ENCODE assay signal across 12 mouse cellular contexts in the genomic region with DNA sequence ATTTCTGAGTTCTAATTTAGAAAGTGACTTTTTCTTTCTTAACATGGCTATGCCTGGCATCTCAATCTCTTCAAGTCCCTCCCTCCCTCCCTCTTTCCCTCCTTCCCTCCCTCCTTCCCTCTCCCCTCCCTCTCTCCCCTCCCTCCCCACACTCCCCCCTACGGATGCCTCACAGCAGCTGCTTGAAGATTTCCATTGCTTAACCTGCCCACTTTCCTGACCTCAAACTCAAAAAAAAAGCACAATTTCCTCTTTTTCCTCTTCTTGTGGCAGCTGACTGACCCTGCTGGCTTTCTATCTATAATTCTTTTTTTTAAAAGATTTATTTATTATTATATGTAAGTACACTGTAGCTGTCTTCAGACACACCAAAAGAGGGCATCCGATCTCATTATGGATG.
"Had no signal": no experiment of that assay in that cellular context is flagged by ENCODE, and none has a peak within 500 bp of the region (broad histone marks: within the 10 kb centered on the region; RNA-seq: fewer than 3 reads in every experiment).

No protein-coding gene starts in this region.

- H3K27ac ChIP-seq: kidney, embryonic 15.5 days; limb, embryonic 13.5 days; liver, embryonic 14.5 days; midbrain, embryonic 13.5 days; neural tube, embryonic 13.5 days had no signal

- H3K4me3 ChIP-seq: kidney, embryonic 15.5 days; limb, embryonic 13.5 days; midbrain, embryonic 13.5 days; neural tube, embryonic 13.5 days had no signal

- H3K4me1 ChIP-seq: midbrain, embryonic 13.5 days; neural tube, embryonic 13.5 days had no signal

- DNase-seq: kidney, postnatal 14 days; left cerebral cortex, postnatal 4 days; lung, adult 18-20 months; lung, postnatal 4 days; retina, postnatal 1 day; right cerebral cortex, postnatal 4 days; thymus, postnatal 36 days had no signal

- H3K9ac ChIP-seq: kidney, embryonic 15.5 days; limb, embryonic 13.5 days; liver, embryonic 14.5 days; neural tube, embryonic 13.5 days had no signal

- H3K27me3 ChIP-seq: kidney, embryonic 15.5 days; limb, embryonic 13.5 days; midbrain, embryonic 13.5 days; neural tube, embryonic 13.5 days had no signal

- H3K36me3 ChIP-seq: kidney, embryonic 15.5 days; limb, embryonic 13.5 days; midbrain, embryonic 13.5 days; neural tube, embryonic 13.5 days had no signal

- ATAC-seq: midbrain, embryonic 13.5 days had no signal
